Mouse (Mus musculus) intestine, embryonic 15.5 days (tissue): ENCODE results near the gene Ncoa5. TPM values are rescaled to one million over a fixed set of nuclear protein-coding genes. Genes with fewer than 3 reads are reported as not detected.
A peak's percentile ranks its signal among the peaks of the same experiment; 100 is the strongest.

Experiments
- ATAC-seq: fragments of 200-750 bp; cut with Nextera tagmentation; 2 replicates; pipeline ENCODE4 v1.8.0; 2017; ENCODE audit warnings: moderate TSS enrichment, moderate library complexity
- H3K27ac ChIP-seq: fragments of 300-500 bp; sonication (generic); 2 replicates; pipeline ENCODE4 v1.5.1; 2015; ENCODE audit warnings: mild to moderate bottlenecking, inconsistent platforms
- H3K27me3 ChIP-seq: fragments of 300-500 bp; sonication (generic); replicated peaks from 2 replicates; pipeline ENCODE4 v1.6.1; 2015; ENCODE audit warnings: inconsistent platforms
- H3K36me3 ChIP-seq: fragments of 300-500 bp; sonication (generic); 2 replicates; pipeline ENCODE4 v1.6.1; 2015; ENCODE audit warnings: inconsistent platforms
- H3K4me1 ChIP-seq: fragments of 300-500 bp; sonication (generic); replicated peaks from 2 replicates; pipeline ENCODE4 v1.6.1; 2015; ENCODE audit warnings: inconsistent platforms
- H3K4me2 ChIP-seq: fragments of 300-500 bp; sonication (generic); replicated peaks from 2 replicates; pipeline ENCODE4 v1.6.1; 2015; ENCODE audit warnings: mild to moderate bottlenecking, inconsistent platforms
- H3K4me3 ChIP-seq: fragments of 300-500 bp; sonication (generic); replicated peaks from 2 replicates; pipeline ENCODE4 v1.5.1; 2015; ENCODE audit warnings: inconsistent platforms
- H3K9ac ChIP-seq: fragments of 300-500 bp; sonication (generic); 2 replicates; pipeline ENCODE4 v1.6.1; 2015; ENCODE audit warnings: inconsistent platforms
- H3K9me3 ChIP-seq: fragments of 300-500 bp; sonication (generic); 2 replicates; pipeline ENCODE4 v1.6.1; 2016; ENCODE audit warnings: inconsistent platforms
- WGBS: fragments of 180-500 bp; shearing (Covaris S2); methylation state at CpG from one replicate; pipeline ENCODE4 v1.1.7; 2015; 5-methylcytosine and 5-hydroxymethylcytosine counted together
- polyA plus RNA-seq: library from polyadenylated mRNA; unstranded; fragments of >200 nt; fragmentation: Nextera tagmentation; extraction: Ambion mirVana; gene quantifications from 2 replicates; pipeline ENCODE4 v1.2.1, GENCODE M21; 2015

Gene Ncoa5
- 47.4 and 48.8 TPM in 2 replicates for polyA plus RNA-seq

DNA sequence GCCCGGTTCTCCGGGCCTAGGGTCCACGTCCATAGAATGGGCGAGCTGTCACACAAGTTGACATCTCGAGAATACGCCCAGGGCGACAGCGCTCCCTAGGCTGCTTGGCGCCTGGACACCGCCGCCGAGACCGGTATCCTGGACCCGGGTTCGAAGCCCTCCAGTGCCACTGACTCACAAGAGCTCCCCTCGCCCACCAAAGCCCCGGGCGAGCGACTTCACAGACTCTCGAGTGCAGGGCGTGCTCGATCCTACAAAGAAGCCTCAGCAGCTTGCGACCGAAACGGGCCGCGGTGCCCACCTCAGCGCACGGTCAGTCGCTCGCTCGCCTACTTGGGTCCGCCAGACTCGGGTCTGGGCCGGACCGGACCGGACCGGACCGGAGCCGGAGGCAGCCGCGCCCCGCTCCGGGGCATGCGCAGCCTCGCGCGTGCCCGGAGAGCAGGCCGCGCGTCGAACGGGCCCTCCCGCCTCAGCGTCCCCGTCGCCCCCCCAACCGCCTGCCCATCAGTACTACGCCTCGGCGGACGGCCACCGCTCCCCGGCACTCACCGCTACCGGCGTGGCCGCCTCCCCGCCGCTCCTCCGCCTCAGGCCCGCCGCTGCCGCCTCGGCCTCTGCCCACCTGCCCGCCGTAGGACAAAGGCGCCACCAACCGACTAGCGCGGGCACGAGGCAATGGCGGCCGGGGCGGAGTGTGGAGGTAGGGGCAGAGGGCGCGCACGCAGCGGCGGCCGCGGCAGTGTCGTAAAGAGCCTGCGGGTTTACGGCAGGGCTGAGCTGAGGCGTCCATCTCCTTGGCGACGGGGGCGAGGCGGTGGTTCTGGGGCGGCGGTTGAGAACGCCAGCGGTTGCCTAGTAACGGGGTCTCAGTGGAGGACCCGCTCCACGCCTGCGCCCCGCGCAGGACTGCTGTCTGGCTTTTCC lies at the start of gene Ncoa5:
Gene Ncoa5 (minus strand): TSS at position 737 of the 927 bp plus-strand sequence.
- peak; percentile 98 for ATAC-seq
- Histone ChIP-seq H3K36me3 (no peaks in the 10 kb centered on the region), H3K9me3 (no peaks in the 10 kb centered on the region), H3K4me2 (peak within 1 kb of the TSS; percentile 77), H3K27me3 (no peaks in the 10 kb centered on the region), H3K9ac (peak within 1 kb of the TSS; percentile 96), H3K4me1 (peaks cover 12% of the 10 kb centered on the region), H3K27ac (peak within 1 kb of the TSS; percentile 78), H3K4me3 (peak within 1 kb of the TSS; percentile 97)
- WGBS = under 1% methylated on average over 110 of the region's 111 CpGs

DNA sequence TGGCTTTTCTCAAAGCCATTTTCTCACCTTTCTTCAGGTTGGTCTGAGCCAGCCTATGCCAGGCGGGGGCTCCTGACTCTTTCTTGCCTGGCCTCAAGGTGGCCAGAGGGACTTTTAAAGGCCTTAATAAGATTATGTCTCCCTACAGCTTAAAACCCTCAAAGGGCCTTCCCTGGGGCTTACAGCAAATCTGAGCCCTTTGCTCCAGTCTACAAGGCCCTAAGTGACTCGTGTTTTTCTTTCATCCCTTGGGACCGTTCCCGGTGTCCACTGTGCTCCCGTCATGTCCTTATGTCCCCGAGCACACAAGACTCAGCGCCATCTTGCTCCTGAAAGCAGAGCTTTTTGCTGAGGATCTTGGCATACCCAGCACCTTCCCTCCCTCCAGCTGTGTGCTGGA lies 46.6 kb upstream of the Ncoa5 start:
- no peaks in the 10 kb centered on the region for H3K36me3 ChIP-seq
- H3K4me3 ChIP-seq = no peak overlapping the region
- H3K9me3 ChIP-seq = no peaks in the 10 kb centered on the region
- WGBS = 36% methylated on average over 7 of the region's 7 CpGs
- H3K9ac ChIP-seq = no peak overlapping the region
- no peak overlapping the region for H3K27ac ChIP-seq
- H3K27me3 ChIP-seq = peaks cover 50% of the 10 kb centered on the region
- ATAC-seq = no peak
- H3K4me2 ChIP-seq = no peak overlapping the region
- H3K4me1 ChIP-seq = no peaks in the 10 kb centered on the region

DNA sequence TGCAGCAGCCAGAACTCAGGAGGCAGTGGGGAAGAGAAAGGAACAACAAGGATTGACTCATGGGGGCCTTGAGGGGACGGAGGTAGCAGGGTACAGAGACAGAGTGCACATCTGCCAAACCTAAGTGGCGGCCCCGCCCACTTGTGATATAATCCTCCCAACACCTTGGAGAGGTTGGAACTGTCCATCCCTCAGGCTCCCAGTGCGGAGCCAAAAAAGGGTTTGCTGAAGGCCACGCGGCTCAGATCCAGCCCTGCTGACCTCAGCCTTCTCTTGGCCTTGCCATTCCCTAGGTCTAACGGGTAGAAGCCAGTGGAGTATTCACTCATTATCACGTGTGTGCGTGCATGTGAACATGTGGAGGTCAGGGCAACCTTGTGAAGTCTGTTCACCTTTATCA lies 46.0 kb upstream of the Ncoa5 start:
- H3K4me2 ChIP-seq = no peak overlapping the region
- no peaks in the 10 kb centered on the region for H3K36me3 ChIP-seq
- no peak for ATAC-seq
- H3K27me3 ChIP-seq = peaks cover 56% of the 10 kb centered on the region
- no peak overlapping the region for H3K27ac ChIP-seq
- H3K4me3 ChIP-seq = no peak overlapping the region
- H3K4me1 ChIP-seq = no peaks in the 10 kb centered on the region
- WGBS = 23% methylated on average over 9 of the region's 9 CpGs
- H3K9me3 ChIP-seq = no peaks in the 10 kb centered on the region
- no peak overlapping the region for H3K9ac ChIP-seq

DNA sequence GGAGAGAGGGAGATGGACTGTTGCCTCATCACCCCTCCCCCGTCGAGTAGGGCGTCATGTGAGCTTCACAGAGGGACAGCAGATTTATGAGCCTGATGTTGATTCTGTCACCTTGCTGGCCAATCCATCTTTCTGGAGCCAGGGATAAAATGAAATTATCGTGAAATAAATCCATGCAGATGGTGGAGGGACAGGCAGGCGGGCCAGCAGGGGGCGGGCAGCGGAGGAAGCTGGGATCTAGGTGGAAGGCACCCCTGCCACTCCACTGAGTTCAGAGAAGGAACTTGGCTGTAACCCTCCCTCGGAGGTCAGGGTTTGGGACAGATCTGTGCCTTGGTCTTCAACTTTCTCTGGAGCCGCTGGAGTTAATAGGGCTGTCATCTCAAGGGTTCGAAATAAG lies 43.9 kb upstream of the Ncoa5 start:
- Histone ChIP-seq H3K4me3 (no peak overlapping the region), H3K27me3 (peaks cover 76% of the 10 kb centered on the region), H3K36me3 (no peaks in the 10 kb centered on the region), H3K27ac (no peak overlapping the region), H3K9ac (no peak overlapping the region), H3K4me2 (no peak overlapping the region), H3K9me3 (no peaks in the 10 kb centered on the region), H3K4me1 (no peaks in the 10 kb centered on the region)
- 21% methylated on average over 10 of the region's 10 CpGs for WGBS
- no peak for ATAC-seq

DNA sequence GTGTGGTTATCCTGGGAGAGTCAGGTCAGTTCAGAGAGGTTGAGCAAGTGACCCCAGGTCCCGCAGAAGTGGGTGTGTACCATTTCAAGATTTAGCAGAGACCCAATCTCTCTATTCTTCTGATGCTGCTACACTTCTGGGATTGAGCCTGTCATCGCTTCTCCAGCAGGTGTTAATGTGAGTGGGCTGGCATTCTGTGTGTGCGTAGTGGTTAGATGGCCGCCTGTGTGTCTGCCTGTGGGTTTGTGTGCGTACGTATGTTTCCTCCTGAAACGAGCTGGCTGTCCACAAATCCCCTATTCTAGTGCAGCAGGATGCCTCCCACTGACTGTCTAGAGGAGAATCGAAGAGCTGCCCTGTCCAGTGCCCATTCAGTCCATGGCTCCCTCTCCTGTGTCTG lies 43.4 kb upstream of the Ncoa5 start:
- no peak overlapping the region for H3K9ac ChIP-seq
- no peaks in the 10 kb centered on the region for H3K36me3 ChIP-seq
- H3K4me3 ChIP-seq = no peak overlapping the region
- H3K9me3 ChIP-seq = no peaks in the 10 kb centered on the region
- no peak overlapping the region for H3K4me2 ChIP-seq
- H3K27me3 ChIP-seq = peaks cover 81% of the 10 kb centered on the region
- no peak for ATAC-seq
- H3K27ac ChIP-seq = no peak overlapping the region
- WGBS = 70% methylated on average over 8 of the region's 8 CpGs
- no peaks in the 10 kb centered on the region for H3K4me1 ChIP-seq

DNA sequence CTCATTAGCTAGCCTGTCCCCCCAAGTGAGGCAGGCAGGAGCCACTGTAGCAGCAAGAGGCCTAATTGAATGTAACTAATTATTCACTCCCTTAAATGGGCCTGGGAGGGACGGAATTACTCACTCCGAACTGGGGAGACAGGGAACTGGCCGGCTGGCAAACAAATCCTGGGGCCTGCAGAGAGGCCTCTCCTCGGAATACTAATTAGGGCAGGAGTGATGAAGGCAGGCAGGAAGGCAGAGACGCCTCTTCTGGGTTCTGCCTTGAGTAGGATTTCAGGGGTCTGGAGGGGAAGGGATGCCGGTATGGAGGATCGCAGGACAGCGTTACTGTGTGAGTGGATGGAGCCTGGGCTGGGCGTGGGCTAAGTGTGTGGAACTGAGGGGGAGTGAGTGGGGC lies 42.4 kb upstream of the Ncoa5 start:
- no peak overlapping the region for H3K9ac ChIP-seq
- H3K4me3 ChIP-seq = no peak overlapping the region
- no peaks in the 10 kb centered on the region for H3K36me3 ChIP-seq
- H3K27ac ChIP-seq = no peak overlapping the region
- no peaks in the 10 kb centered on the region for H3K9me3 ChIP-seq
- peaks cover 85% of the 10 kb centered on the region for H3K27me3 ChIP-seq
- no peaks in the 10 kb centered on the region for H3K4me1 ChIP-seq
- WGBS = 10% methylated on average over 9 of the region's 9 CpGs
- H3K4me2 ChIP-seq = no peak overlapping the region
- ATAC-seq = no peak

DNA sequence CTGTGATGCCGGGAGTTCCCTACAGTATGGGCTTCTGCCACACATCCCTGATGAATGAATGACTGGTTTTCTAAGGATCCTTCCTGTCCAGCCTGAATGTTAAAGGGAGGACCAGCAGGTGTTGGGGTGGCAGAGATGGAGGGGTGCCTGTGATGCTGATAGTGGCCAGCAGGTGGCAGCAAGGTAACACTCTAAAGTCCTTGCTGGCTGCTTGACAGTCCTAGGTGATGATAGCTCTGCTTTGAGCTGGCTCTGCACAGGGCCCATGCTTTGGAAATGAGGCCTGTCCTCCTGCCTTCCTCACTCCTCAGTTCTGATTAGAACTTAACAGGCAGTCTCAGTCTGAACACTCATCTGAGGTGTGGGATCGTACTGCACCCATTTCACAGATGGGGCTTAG lies 40.3 kb upstream of the Ncoa5 start:
- Histone ChIP-seq H3K27me3 (peaks cover 73% of the 10 kb centered on the region), H3K27ac (no peak overlapping the region), H3K36me3 (no peaks in the 10 kb centered on the region), H3K9ac (no peak overlapping the region), H3K4me3 (no peak overlapping the region), H3K4me2 (no peak overlapping the region), H3K4me1 (no peaks in the 10 kb centered on the region), H3K9me3 (no peaks in the 10 kb centered on the region)
- ATAC-seq = peak; percentile 62; the same call in 1 of the 2 replicates
- 34% methylated on average over 2 of the region's 2 CpGs for WGBS

DNA sequence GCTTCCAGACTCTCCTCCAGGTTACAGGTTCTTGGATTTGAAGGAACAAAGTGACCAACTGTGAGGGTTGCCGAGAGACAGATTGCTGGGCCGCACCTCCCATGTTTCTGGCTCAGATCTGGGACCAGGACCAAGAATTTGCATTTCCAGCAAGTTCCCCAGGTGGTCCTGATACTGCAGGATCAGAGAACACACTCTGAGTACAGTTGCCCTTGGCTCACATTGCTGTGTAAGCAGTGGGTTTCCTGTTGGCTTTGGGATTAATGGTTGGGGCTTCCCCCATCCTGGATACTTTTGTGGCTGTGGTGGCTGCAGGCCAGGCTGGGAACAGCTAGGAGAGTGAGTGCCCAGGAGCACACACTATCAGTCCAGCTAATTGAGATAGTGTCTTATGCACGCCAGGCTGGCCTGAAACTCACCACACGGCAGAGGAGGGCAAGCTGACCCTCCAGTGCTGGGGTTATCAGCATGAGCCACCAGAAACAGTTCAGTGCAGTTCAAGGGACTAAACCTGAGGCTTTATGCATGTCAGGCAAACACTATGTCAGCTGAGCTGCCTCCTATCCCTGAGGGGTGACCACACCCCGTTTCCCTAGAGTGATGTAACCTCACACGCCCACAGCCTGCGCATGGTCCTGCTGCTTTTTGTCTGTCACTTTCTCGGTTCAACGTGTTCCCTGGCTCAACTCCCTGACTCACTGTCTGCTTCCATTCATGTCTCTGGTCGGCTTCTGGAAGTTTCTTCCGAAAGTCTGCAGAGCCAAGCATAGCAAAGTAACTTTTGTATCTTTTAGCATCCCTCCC lies 39.6 kb upstream of the Ncoa5 start:
- no peak for ATAC-seq
- Histone ChIP-seq H3K27me3 (peaks cover 68% of the 10 kb centered on the region), H3K4me1 (no peaks in the 10 kb centered on the region), H3K9me3 (no peaks in the 10 kb centered on the region), H3K4me2 (no peak overlapping the region), H3K4me3 (no peak overlapping the region), H3K27ac (no peak overlapping the region), H3K9ac (no peak overlapping the region), H3K36me3 (no peaks in the 10 kb centered on the region)
- WGBS = 40% methylated on average over 11 of the region's 11 CpGs

DNA sequence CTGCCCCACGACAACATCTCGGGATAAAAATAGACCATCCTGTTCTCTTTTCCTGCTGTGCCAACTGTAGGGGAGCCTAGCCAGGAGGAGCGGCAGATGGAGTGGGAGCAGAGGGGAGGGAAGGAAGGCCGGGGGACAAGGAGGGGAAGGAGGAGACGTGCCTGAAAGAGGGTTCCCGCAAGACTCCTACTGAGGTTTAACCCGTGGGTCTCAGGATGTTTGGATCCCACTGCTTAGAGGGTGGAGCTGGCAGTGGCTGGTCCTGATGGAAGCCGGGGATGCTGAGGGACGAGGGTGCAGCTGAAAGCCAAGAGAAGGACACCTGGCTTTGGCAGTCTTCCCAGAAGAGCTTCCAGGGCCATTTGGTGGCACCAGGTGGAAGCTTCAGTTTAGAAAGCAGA lies 38.7 kb upstream of the Ncoa5 start:
- no peaks in the 10 kb centered on the region for H3K4me1 ChIP-seq
- 23% methylated on average over 9 of the region's 9 CpGs for WGBS
- no peak for ATAC-seq
- H3K4me3 ChIP-seq = no peak overlapping the region
- H3K9me3 ChIP-seq = no peaks in the 10 kb centered on the region
- H3K4me2 ChIP-seq = no peak overlapping the region
- no peak overlapping the region for H3K27ac ChIP-seq
- peaks cover 59% of the 10 kb centered on the region for H3K27me3 ChIP-seq
- no peak overlapping the region for H3K9ac ChIP-seq
- H3K36me3 ChIP-seq = no peaks in the 10 kb centered on the region

DNA sequence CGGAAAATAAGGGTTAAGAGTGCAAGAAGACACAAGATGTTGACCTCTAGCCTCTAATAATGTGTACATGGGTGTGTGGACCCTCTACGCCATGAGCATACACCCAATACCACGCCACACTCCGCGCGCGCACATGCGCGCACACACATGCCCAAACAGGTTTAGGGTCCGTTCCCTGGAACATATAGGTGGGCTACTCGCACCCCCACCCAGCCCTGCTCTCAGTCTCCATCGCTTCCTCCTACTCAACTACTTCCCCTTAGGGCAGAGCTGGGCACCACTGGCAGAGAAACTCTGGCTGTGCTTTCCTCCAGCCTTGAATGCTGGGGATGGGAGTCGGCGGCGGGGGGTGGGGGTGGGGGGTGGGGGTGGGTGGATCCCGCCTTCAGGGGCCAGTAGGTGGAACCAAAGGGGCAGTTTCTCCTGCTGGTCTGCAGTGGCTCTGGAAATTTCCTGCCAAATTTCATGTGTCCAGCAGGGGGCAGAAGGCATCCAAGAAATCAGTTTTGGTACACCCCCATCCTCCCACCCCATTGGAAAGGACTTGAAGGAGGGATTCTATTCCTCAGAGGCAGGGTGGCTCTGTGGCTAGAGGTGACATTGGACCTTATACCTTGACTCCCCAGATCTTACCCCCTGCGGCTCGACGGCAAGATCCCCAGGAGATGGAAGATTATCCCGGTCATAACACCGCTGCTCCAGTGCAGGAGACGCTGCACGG lies 35.6 kb upstream of the Ncoa5 start:
- H3K9me3 ChIP-seq = no peaks in the 10 kb centered on the region
- 19% methylated on average over 23 of the region's 23 CpGs for WGBS
- peak; percentile 41; the same call in 1 of the 2 replicates for ATAC-seq

DNA sequence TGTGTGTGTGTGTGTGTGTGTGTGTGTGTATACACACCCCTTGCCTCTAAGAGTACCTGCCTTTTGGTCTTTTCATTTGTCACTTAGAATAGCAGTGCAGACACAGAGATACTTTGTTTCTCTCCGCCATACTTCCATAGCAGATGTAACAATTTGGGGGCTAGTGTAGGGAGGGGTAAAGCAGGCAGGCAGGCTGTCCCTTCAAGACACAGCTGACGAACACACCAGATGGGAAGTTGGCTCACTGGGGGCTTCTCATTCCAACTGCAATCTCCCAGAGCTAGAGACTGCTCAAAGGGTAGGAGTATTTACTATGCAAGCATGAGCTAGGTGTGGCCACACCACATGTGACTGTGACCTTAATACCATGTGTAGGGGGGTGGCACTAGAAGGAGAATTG lies 34.1 kb upstream of the Ncoa5 start:
- Histone ChIP-seq H3K27me3 (peaks cover 15% of the 10 kb centered on the region), H3K4me2 (no peak overlapping the region), H3K9ac (no peak overlapping the region), H3K9me3 (no peaks in the 10 kb centered on the region), H3K36me3 (no peaks in the 10 kb centered on the region), H3K4me3 (no peak overlapping the region), H3K27ac (no peak overlapping the region), H3K4me1 (no peaks in the 10 kb centered on the region)
- 67% methylated on average over 2 of the region's 2 CpGs for WGBS
- no peak for ATAC-seq

More for the DNA sequence above, 35.6 kb upstream of the Ncoa5 start:
- H3K4me2 ChIP-seq = peak overlapping the region; percentile 28; the same call in 1 of the 2 replicates
- H3K27ac ChIP-seq = no peak overlapping the region
- H3K4me1 ChIP-seq = no peaks in the 10 kb centered on the region
- H3K9ac ChIP-seq = no peak overlapping the region
- peaks cover 29% of the 10 kb centered on the region for H3K27me3 ChIP-seq
- H3K36me3 ChIP-seq = no peaks in the 10 kb centered on the region
- H3K4me3 ChIP-seq = no peak overlapping the region

DNA sequence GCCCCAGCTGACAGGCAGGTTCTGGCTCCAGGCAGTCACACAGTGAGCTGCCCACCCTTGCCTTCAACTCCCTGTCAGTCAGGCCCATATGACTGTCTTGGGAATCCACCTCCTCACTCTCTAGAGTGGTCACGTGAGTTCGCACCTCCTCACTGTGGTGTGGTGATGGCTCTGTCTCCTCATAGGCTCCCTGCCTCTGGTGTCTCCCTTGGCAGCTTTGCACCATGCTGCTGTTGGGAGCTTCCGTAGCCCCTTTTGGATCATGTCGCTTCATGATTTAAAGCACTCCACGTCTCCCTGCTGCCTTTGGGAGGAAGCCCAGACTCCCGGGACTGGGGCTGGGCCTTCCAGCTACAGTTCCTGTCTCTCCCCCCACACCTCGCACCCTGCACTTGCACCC lies 29.8 kb upstream of the Ncoa5 start:
- 51% methylated on average over 7 of the region's 7 CpGs for WGBS
- ATAC-seq = no peak
- no peaks in the 10 kb centered on the region for H3K36me3 ChIP-seq

More for the DNA sequence above, 29.8 kb upstream of the Ncoa5 start:
- Histone ChIP-seq H3K27ac (no peak overlapping the region), H3K9ac (no peak overlapping the region), H3K27me3 (no peaks in the 10 kb centered on the region), H3K4me2 (no peak overlapping the region), H3K4me3 (no peak overlapping the region), H3K9me3 (no peaks in the 10 kb centered on the region), H3K4me1 (peaks cover 6% of the 10 kb centered on the region; the same call in 1 of the 2 replicates)
